Mouse (Mus musculus) spleen, postnatal 14 days (tissue): Measurements from ENCODE around the gene Cdh18.
"Not testable (repeated sequence)": the region's sequence is repeated elsewhere in the genome, so short reads cannot be mapped to it uniquely, and the experiment has no call there.

Experiments used
- DNase-seq, 2 experiments: peaks; one replicate each; pipeline ENCODE4 v3.0.0; 2021 to 2022; ENCODE audit warnings: low spot score in 2 of 2

Cdh18 gene

DNA sequence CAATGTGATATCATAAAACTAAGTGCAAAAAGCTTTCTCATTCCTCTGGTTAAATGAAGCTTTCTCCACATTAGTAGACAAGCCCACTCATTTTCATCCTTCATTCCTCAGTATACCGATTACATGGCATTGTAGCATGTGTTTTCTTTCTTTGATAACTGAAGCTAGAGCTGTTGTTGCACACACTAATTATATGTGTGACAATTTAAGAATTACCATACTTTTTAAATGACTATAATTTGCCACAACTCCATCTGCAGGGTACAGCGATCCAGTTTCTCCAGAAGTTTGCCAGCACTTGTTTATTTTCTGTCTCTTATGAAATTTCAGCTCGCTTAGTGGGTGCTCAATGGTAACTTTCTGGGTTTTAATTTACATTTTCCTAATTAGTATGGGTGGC is 663.2 kb downstream of the Cdh18 start:
- DNase-seq, result no peak

DNA sequence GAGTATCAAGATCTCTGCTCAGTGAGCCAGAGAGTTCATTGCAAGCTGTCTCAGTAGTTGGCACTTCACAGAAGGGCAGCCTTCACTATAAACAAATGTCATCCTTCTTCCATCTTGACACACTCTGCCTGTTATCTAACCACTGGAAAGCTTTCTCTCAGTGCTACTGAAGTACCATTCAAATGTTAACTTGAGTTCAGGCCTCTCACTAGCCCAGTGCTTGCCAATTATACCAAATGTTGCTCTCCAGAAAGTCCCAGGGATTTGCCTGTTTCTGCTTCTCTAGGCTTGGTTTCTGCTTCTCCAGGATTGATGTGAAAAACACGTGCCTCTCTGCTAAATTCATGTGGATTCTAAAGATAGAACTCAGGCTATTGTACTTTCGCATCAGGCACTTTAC is 681.8 kb downstream of the Cdh18 start:
- DNase-seq, result no peak

DNA sequence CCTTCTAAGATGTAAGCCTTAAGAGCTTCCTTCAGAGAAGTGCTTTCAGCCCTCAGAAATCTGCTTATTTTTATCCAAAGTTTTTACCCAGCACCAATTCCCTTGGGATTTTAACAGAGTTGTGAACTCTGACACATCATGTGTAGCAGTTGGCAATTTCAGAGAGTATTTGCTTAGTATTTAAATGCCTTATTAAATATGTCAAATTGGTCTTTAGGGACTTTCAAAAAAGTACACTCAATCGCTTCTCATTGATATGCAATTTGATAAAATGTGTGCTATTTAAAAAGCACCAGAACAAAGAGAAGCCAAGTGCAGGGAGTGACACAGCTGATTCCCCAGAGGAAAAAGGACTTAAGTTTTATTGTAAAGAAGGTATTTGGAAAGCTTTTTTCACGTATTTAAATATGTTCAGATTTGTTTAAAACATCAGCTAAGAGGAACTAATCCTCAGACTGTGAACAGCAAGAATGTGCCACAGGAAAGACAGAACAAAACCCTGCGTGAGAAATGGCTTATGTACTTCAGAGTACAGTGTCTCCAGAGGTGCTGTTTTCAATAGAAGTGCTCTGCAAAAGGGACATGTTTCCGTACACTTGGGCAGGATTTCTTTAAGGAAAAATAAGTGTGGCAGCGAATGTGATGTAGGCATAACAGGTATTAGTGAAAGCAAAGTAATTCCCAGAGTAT is 709.1 kb downstream of the Cdh18 start:
- no peak for DNase-seq

DNA sequence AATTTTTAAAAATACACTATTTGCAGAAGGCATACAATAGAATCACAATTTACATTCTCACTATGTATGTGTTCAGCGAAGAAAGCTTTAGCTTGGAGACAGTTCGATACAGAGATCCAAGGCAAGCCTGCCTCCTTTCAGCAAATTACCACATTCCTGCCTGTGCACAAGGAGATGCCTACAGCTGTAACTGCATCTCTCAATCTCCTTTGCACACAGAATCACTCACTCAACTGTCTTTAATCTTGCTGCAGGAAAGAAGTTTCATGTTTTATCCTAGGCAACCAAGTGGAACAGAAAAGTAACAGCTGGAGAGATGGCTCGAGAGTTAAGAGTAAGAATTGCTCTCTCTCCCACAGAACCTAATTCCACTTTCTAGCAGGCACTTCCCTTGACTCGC is 729.6 kb downstream of the Cdh18 start:
- DNase-seq, result no peak

DNA sequence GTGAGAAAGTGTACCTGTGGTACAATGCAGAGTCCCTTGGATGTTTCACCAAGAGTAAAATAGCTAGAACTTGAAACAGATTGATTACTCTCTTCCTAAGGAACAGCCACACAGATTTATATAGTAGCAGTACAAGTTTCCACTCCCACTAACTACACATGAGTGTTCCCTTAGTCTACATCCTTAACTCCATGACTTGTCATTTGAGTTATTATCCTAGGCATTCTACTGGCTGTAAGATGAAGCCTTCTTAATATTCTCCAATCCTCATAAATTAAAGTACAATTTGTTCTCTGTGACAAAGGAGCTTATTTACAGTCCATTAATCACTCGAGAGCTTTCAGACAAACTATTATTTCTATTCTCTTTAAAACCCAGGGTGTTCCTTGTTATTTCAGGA is 756.2 kb downstream of the Cdh18 start:
- DNase-seq, result no peak

DNA sequence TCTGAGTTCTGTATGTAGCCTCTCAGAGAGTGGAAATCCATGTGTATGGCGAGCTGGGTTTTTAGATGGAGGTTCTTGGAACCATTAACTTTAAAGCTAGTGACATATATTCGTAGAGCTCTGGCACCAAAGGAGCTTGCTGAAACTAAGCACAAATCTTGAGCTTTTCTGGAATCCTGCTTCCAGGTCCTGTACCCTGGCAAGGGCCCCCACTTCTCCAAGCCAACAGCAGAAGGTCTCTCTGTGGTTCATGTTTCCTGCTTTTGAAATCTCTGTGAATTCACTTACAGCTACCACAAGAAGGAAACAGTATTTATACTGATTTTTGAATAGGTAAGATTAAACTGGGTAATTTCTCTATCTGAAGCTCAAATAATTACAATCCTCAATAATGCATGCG is 767.9 kb downstream of the Cdh18 start:
- no peak for DNase-seq

DNA sequence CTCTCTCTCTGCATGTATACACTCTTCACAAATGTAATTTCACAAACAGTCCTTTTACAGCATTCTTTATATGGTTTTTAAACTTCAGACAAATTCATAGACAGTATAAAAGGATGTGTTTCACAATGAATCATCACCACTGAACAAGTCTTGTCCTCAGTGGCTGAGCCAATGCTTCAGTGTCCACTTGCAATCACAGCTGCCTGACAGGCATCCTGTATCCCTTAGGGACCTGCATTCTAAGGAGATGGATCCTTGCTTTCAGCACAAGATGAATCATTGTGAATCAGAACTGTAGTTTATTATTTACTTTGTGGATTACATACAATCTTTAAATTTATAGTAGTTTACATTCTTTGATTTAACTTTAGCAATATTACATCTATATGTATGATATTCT is 768.6 kb downstream of the Cdh18 start:
- DNase-seq, result no peak

DNA sequence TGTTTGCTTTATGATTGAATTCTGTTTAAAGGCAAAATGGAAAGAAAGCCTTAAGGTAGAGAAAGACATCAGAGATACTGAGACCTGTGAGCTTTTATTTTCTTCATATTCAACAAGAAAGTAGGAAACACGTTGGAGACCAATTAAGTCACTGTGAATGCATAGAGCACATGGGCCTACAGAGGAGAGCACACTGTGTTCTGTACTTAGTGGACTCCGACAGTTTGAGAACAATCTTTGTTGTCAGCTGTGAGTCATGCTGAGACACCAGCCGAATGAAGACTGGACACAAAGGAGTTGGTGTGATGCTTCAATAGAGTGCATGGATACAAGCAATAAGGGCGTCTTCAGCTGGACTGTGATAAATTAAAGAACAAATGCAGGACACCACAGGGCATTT is 791.5 kb downstream of the Cdh18 start:
- not testable (repeated sequence) for DNase-seq

DNA sequence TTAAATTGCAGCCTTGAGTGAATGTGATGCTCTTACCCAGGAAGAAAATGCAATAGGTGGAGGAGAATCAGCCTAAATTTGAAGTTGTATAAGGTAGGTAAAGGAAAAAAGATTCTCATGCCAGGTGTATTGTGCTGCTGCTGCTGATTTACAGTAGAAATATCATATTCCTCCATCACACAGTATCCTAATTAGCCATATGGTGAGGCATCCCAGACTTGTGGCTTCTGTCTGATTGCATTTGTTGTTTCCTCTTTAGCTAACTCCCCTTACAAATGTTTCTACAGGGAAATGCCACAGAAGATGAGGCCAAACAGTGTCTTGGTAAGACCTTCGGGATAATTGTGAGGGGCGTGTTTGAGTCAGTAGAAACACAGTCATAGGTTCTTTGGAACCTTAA is 802.3 kb downstream of the Cdh18 start:
- no peak for DNase-seq

DNA sequence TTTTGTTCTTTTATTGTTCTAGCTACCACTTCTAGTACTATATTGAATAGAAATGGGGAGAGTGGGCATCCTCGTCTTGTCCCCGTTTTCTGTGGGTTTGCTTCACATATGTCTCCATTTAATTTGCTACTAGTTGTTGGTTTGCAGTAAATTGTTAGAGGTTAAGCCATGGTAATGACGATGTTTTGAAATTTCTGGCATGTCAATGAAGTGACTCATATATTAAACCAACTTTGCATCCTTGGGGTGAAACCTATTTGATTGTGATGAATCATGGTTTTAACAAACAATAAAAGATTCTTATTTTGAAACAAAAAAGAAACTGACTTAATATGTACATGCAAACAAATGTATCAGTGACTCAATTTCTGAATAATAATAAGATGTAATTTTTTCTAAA is 817.5 kb downstream of the Cdh18 start:
- DNase-seq, result no peak

DNA sequence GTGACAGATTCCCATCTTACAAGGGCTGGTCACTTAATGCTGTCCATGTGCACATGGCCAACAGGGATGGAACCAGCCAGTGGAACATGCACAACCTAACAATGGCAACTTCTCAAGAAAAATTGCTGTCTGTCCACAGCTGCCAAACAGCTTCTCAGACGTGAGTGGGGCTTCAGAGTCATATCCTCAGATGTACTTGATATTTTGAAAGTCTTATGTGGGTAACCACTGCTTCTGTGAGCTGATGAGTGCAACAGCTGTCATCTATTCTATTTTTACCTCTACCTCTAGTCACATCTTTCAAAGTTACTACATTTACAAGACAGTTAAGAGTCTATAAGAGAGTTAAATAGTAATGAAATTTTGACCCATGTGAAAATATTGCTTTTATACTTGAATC is 818.9 kb downstream of the Cdh18 start:
- no peak for DNase-seq

DNA sequence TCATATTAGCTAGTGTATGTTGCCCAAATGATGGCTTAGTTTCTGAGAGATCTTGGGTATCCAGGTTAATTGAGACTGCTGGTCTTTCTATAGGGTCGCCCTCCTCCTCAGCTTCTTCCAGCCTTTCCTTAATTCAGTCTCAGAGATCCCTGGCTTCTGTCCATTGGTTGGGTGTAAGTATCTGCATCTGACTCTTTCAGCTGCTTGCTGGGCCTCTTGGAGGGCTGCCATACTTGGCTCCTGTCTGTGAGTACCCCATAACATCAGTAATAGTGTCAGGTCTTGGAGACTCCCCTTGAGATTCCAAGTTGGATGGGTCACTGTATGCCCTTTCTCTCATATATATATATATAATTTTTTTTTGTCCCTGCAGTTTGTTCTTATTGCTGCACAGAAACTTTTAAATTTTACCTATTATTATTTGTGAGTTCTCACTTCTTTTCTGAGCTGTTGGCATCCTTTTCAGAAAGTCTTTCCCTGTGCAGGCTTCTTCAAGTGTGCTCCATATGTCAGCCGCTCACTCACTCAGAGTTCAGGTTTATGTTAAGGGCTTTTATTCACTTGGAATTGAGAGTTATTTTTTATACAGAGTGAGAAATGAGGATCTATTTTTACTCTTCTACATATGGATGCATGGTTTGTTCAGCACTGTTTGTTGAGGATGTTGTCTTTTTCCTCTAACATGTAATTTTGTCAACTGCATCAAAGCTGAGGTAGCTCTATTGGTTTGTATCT is 829.4 kb downstream of the Cdh18 start:
- DNase-seq, result no peak

DNA sequence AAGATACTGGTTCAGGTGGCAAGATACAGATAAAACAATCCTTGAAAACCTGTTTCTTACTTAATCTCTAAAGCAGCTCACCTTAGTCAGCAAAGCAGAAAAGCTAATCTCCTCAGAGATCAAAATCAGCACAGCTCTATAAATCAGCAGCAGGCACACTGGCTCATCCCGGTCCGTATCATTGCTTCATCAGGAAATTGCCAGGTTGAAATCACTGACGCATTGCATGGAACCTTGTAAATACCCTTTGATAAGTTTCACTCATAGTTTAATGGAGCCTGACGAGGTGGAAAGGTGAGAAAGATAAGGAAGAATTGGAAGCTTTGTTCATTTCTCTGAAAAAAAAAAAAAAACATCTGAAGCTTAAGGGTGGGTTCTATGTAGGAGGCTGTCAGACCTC is 837.0 kb downstream of the Cdh18 start:
- DNase-seq, result no peak

DNA sequence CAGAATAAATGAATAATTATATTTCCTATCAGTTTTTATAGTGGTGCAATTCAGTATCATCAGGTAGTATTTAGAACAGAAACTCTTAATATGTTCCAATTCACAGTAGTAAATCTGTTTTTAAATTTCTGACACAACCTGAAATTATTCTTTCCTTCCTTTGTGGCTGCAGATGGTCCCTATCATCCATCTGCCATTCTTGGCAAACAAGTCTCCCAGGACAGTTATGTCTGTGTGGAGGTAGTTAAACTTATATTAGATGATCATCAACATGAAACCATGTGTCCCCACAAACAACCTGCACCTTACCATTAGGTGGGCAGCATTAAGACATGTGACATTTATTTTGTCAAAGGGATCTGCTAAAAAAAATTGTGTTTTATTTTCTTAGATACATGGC is 847.8 kb downstream of the Cdh18 start:
- no peak for DNase-seq

DNA sequence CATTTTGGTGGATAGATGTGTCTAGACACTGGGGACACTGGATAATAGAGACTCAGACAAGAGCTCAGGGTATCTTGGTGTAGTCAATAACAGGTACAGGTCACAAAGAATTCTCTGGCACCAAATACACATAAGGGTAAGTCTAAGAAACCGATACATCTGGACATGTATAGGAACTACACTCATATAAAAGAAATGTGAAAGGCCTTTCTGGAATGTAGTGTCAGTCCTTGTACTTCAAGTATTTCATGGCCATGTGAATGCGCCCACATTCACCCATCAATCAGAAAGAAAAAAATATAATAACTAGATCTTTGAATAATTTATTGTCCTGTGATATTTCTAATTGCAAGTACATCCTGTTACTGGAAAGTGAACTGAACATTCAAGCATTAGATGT is 855.0 kb downstream of the Cdh18 start:
- no peak for DNase-seq

DNA sequence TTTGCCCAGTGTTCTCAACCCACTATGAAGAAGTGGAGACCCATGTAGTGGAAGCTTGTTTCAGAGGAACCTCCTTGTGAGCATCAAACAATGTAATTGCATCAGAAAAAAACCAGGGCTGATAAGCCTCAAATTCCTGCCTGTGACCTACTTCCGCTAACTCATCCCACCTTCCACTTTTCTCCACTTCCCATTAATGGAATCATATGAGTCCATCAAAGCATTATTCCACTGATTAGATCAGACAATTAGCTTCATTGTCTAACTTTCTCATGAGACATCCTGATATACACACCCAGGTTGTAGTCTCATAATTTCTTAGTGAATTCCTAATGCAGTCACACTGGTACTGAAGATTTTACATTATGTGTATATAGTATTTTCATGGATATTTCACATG is 859.4 kb downstream of the Cdh18 start:
- DNase-seq, result no peak

DNA sequence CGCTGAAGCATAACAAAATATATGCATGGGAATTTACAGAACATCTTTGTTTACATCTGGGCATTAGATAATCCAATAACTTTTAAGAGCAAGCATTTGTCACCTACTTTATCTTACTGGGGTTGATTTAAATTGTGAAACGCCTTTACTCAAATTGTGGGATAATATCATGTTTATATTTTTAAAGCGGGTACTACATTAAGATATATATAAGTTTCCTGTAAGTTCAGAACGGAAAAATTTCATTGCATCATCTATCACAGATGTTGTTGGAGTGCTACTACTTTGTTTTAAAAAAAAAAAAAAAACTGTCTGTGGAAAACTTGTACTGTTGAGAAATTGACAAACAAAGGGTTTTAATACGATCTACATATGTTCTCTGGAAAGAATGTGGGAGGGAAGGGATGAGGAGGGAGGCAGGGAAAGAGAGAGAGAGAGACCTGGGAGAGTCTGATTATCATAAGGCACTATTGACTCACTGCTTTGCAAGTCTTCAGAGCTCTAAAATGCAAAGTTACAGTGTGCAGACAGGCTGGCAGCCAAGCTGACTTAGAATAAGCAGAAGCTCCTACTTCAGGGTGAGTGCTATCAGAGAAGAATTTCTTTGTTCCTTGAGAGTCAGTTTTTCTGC is 867.7 kb downstream of the Cdh18 start:
- no peak for DNase-seq

DNA sequence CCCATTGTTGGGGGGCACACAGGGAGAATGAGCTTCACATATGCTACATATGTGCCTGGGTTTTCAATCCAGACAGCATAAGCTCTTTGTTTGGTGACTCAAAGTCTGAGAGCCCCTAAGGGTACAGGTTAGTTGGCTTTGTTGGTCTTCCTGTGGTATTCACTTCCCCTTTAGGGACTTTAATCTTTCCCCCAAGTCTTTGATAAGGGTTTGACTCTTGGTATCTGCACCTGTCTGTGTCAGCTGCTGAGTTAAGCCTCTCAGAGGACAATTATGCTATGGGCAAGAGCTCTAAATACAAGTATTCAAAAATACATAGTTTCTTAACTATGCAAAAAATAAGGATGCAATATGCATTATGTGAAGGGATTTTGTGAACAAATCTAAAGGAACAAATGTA is 869.3 kb downstream of the Cdh18 start:
- DNase-seq, result no peak

DNA sequence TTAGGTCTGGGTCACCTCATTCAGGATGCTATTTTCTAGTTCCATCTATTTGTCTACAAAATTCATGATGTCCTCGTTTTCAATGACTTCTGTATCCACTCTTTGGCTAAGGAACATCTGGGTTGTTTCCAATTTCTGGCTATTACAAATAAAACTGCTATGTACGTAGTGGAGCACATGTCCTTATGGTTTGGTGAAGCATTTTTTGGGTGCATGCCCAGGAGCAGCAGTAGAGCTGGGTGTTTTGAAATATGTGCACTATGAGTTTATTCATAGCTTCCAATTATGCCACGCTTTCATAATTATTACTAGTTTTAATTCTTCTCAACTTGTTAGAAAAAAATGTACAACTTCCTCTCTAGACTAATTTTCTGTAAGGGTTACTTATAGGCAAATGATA is 871.2 kb downstream of the Cdh18 start:
- no peak for DNase-seq

DNA sequence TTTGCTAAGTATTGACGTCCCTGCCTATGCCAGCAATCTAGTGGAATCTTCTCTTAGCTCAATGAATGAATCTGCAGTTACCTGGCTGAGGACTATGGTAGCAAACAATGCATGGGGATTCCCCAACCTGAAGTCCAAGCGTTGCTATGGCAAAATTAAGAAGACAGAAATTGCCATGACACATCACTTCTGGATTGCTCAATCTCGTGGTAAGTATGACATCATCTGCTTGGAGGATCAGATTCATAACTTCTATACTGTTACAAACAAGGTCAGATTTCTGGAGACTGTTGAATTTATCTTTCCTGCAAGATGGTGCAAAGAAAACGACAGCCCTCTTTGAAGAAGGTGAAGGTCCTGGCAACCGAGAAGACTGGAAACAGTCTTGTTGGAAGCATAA is 881.2 kb downstream of the Cdh18 start:
- DNase-seq, result no peak

DNA sequence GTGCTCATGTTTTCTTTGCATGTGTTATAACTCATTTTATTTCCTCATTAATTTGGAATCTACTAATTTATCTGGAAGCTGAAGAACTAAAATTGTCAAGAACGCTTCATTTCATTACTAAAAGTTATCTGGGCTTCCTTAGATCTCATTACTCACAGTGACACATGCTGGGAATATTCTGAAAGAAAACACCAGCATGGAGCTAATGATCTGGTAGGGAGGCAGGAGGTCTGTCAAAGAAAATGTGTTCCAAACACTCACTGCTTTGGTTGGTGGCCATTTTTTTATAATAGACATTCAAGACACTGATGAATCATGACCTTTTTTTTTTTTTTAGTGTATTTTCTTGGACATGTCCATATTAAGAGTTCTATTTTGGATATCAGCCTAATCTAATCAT is 899.7 kb downstream of the Cdh18 start:
- DNase-seq, result no peak

DNA sequence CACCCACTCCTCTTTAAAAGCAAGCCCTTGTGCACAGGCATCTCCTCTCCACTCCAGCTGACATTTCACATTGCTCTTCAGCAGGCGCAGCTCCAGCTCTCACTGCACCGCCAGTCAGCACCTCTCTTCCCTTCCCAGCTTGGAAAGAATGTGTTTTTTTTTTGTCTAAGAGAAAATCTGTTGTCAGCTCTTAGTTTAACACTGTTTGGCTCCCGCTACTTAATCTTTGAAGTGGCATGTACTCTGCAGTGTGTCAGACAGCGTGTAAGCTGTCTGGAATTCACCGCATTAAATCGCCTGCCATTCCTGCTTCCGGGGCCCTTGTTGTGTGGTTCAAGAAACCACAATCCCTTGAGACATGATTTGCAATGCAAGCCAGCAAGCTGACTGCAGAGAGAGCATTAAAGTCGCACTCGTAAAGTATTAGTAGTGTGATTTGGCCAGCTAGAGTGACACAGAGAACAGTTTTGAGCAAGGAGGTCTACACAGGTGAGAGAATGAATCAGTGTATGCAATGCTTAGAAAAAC is 903.3 kb downstream of the Cdh18 start:
- no peak for DNase-seq

DNA sequence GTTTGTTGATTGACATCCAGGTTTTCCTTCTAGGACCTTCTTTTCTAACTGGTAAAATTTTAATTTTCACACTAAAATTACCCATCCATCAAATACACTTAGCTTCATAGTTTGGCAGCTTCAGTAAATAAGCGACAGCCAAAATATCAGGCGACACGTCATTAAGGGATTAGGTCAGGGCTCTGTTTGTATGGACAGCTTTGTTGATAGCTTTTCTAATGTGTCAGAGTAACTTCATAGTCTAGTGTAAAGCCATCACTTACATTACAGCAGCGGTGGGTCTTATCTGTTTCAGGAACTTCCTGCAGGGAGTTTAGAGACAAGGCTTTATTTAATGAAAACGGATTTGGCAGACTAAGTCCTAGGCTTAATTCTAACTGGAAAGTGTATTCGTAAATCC is 904.5 kb downstream of the Cdh18 start:
- DNase-seq, result no peak
